26 mouse cellular contexts compared by ENCODE assay signal in genomic region chr3:147542285-147542684, GRCm38 (mm10).
A peak's percentile ranks its signal among the peaks of the same experiment; 100 is the strongest.
DNase-seq lines count a peak whose midpoint lies in the region; ATAC-seq and TF ChIP-seq lines count a peak whose summit lies in the region.
"Had no signal": no experiment of that assay in that cellular context is flagged by ENCODE, and none has a peak within 500 bp of the region (broad histone marks: within the 10 kb centered on the region; RNA-seq: fewer than 3 reads in every experiment).

No protein-coding gene starts in this region.

- H3K4me3 ChIP-seq in embryonic facial prominence, embryonic 14.5 days (ENCODE audit: low read depth, low read length) = no peak overlapping the region
- H3K4me3 ChIP-seq in embryonic facial prominence, embryonic 10.5 days = no peak overlapping the region
- H3K4me3 ChIP-seq in limb, embryonic 14.5 days (replicated peaks; ENCODE audit: low read length) = no peak overlapping the region
- H3K4me3 ChIP-seq in limb, embryonic 10.5 days = no peak overlapping the region
- H3K4me3 ChIP-seq in lung, postnatal 0 days (ENCODE audit: low read depth, low read length) = no peak overlapping the region
- H3K4me3 ChIP-seq: embryonic facial prominence, embryonic 12.5 days; erythroblast, embryonic 14.5 days; forebrain, embryonic 12.5 days; heart, embryonic 12.5 days; heart, embryonic 15.5 days; hindbrain, embryonic 10.5 days; hindbrain, embryonic 13.5 days; intestine, embryonic 15.5 days had no signal

- peak; percentile 70 for DNase-seq in embryonic facial prominence, embryonic 14.5 days (ENCODE audit: low spot score)
- no peak for DNase-seq in embryonic facial prominence, embryonic 10.5 days (ENCODE audit: low spot score)
- DNase-seq in limb, embryonic 14.5 days (ENCODE audit: low spot score) = peak; percentile 45
- DNase-seq in limb, embryonic 10.5 days (ENCODE audit: low spot score) = no peak
- peak; percentile 30 for DNase-seq in lung, postnatal 0 days (ENCODE audit: low spot score)
- no peak for DNase-seq in lung, postnatal 36 days
- no peak for DNase-seq in frontal cortex, postnatal 14 days (ENCODE audit: low spot score in 2 of 2)
- DNase-seq: adrenal gland, postnatal 10 days; adrenal gland, postnatal 36 days; cerebellum, adult 11-12 months; cerebellum, adult 9-10 months; cerebellum, postnatal 14 days; gastrocnemius, postnatal 25 days; heart, adult 18-20 months; heart, postnatal 10 days; heart, postnatal 36 days had no signal

- H3K27ac ChIP-seq in embryonic facial prominence, embryonic 14.5 days (replicated peaks; ENCODE audit: low read depth, low read length) = no peak overlapping the region
- no peak overlapping the region for H3K27ac ChIP-seq in embryonic facial prominence, embryonic 10.5 days (replicated peaks)
- no peak overlapping the region for H3K27ac ChIP-seq in limb, embryonic 14.5 days (replicated peaks; ENCODE audit: low read depth, low read length)
- no peak overlapping the region for H3K27ac ChIP-seq in limb, embryonic 10.5 days
- H3K27ac ChIP-seq in lung, postnatal 0 days (ENCODE audit: low read length) = no peak overlapping the region
- H3K27ac ChIP-seq: embryonic facial prominence, embryonic 12.5 days; forebrain, embryonic 12.5 days; heart, embryonic 15.5 days; hindbrain, embryonic 10.5 days; hindbrain, embryonic 13.5 days; intestine, embryonic 15.5 days had no signal

- peaks cover 3% of the 10 kb centered on the region; the same call in 1 of the 2 replicates for H3K4me1 ChIP-seq in embryonic facial prominence, embryonic 14.5 days (ENCODE audit: control insufficient read depth, insufficient read depth, low read length)
- no peaks in the 10 kb centered on the region for H3K4me1 ChIP-seq in embryonic facial prominence, embryonic 10.5 days
- no peaks in the 10 kb centered on the region for H3K4me1 ChIP-seq in limb, embryonic 14.5 days (ENCODE audit: control insufficient read depth, insufficient read depth, low read length)
- peaks cover 3% of the 10 kb centered on the region; the same call in 1 of the 2 replicates for H3K4me1 ChIP-seq in limb, embryonic 10.5 days
- H3K4me1 ChIP-seq in lung, postnatal 0 days (ENCODE audit: insufficient read depth, low read depth, low read length) = no peaks in the 10 kb centered on the region
- H3K4me1 ChIP-seq: embryonic facial prominence, embryonic 12.5 days; forebrain, embryonic 12.5 days; heart, embryonic 15.5 days; hindbrain, embryonic 10.5 days; hindbrain, embryonic 13.5 days; intestine, embryonic 15.5 days had no signal

- H3K9ac ChIP-seq in embryonic facial prominence, embryonic 14.5 days (ENCODE audit: low read depth, low read length) = no peak overlapping the region
- H3K9ac ChIP-seq in limb, embryonic 14.5 days (ENCODE audit: low read depth, low read length, severe bottlenecking) = no peak overlapping the region
- no peak overlapping the region for H3K9ac ChIP-seq in lung, postnatal 0 days (replicated peaks; ENCODE audit: low read depth)
- H3K9ac ChIP-seq: embryonic facial prominence, embryonic 12.5 days; forebrain, embryonic 12.5 days; heart, embryonic 12.5 days; heart, embryonic 15.5 days; hindbrain, embryonic 13.5 days; intestine, embryonic 15.5 days had no signal

- whole genome bisulfite sequencing in embryonic facial prominence, embryonic 14.5 days = 77% methylated on average over 4 of the region's 4 CpGs
- 93% methylated on average over 4 of the region's 4 CpGs for WGBS in embryonic facial prominence, embryonic 10.5 days
- WGBS in limb, embryonic 14.5 days = 78% methylated on average over 4 of the region's 4 CpGs
- 96% methylated on average over 4 of the region's 4 CpGs for WGBS in limb, embryonic 10.5 days
- WGBS in lung, postnatal 0 days = 67% methylated on average over 4 of the region's 4 CpGs

- no peak overlapping the region for H3K4me2 ChIP-seq in embryonic facial prominence, embryonic 14.5 days (ENCODE audit: low read depth, low read length)
- no peak overlapping the region for H3K4me2 ChIP-seq in limb, embryonic 14.5 days (replicated peaks; ENCODE audit: low read depth, low read length, severe bottlenecking)
- H3K4me2 ChIP-seq in lung, postnatal 0 days (replicated peaks; ENCODE audit: low read depth, low read length) = no peak overlapping the region
- H3K4me2 ChIP-seq: embryonic facial prominence, embryonic 12.5 days; forebrain, embryonic 12.5 days; heart, embryonic 12.5 days; heart, embryonic 15.5 days; hindbrain, embryonic 13.5 days; intestine, embryonic 15.5 days had no signal

- TF ChIP-seq POLR2A in limb, embryonic 14.5 days (IDR thresholded peaks at IDR 0.05; ENCODE audit: borderline replicate concordance, extremely low read depth, insufficient read depth, insufficient read length) = no peak

- no peaks in the 10 kb centered on the region for H3K36me3 ChIP-seq in embryonic facial prominence, embryonic 14.5 days (ENCODE audit: control insufficient read depth, insufficient read depth, low read length)
- H3K36me3 ChIP-seq in embryonic facial prominence, embryonic 10.5 days (replicated peaks) = no peaks in the 10 kb centered on the region
- no peaks in the 10 kb centered on the region for H3K36me3 ChIP-seq in limb, embryonic 14.5 days (ENCODE audit: control insufficient read depth, insufficient read depth, low read length)
- H3K36me3 ChIP-seq in limb, embryonic 10.5 days = no peaks in the 10 kb centered on the region
- H3K36me3 ChIP-seq in lung, postnatal 0 days (ENCODE audit: insufficient read depth, low read length) = no peaks in the 10 kb centered on the region
- H3K36me3 ChIP-seq: embryonic facial prominence, embryonic 12.5 days; forebrain, embryonic 12.5 days; heart, embryonic 12.5 days; heart, embryonic 15.5 days; hindbrain, embryonic 10.5 days; hindbrain, embryonic 13.5 days; intestine, embryonic 15.5 days had no signal

- no peaks in the 10 kb centered on the region for H3K9me3 ChIP-seq in embryonic facial prominence, embryonic 14.5 days (ENCODE audit: control insufficient read depth, low read length)
- H3K9me3 ChIP-seq in embryonic facial prominence, embryonic 10.5 days = no peaks in the 10 kb centered on the region
- H3K9me3 ChIP-seq in limb, embryonic 14.5 days (ENCODE audit: control insufficient read depth, low read length) = no peaks in the 10 kb centered on the region
- H3K9me3 ChIP-seq in limb, embryonic 10.5 days (replicated peaks) = no peaks in the 10 kb centered on the region
- H3K9me3 ChIP-seq in lung, postnatal 0 days (ENCODE audit: low read length) = no peaks in the 10 kb centered on the region
- H3K9me3 ChIP-seq: embryonic facial prominence, embryonic 12.5 days; forebrain, embryonic 12.5 days; heart, embryonic 12.5 days; heart, embryonic 15.5 days; hindbrain, embryonic 10.5 days; hindbrain, embryonic 13.5 days; intestine, embryonic 15.5 days had no signal

- ATAC-seq in embryonic facial prominence, embryonic 14.5 days (ENCODE audit: low read depth) = no peak
- ATAC-seq in limb, embryonic 14.5 days (ENCODE audit: low FRiP score, low read depth) = no peak
- ATAC-seq in lung, postnatal 0 days = no peak
- ATAC-seq: hindbrain, embryonic 16.5 days; intestine, embryonic 15.5 days; Patski had no signal

- no peaks in the 10 kb centered on the region for H3K27me3 ChIP-seq in embryonic facial prominence, embryonic 14.5 days (replicated peaks; ENCODE audit: control insufficient read depth, insufficient read depth, low read length)
- H3K27me3 ChIP-seq in embryonic facial prominence, embryonic 10.5 days (replicated peaks; ENCODE audit: low read depth, poor library complexity, severe bottlenecking) = no peaks in the 10 kb centered on the region
- no peaks in the 10 kb centered on the region for H3K27me3 ChIP-seq in limb, embryonic 14.5 days (ENCODE audit: control insufficient read depth, insufficient read depth, low read length)
- no peaks in the 10 kb centered on the region for H3K27me3 ChIP-seq in limb, embryonic 10.5 days (ENCODE audit: low read depth, poor library complexity, severe bottlenecking)
- no peaks in the 10 kb centered on the region for H3K27me3 ChIP-seq in lung, postnatal 0 days (replicated peaks; ENCODE audit: insufficient read depth, low read length)
- H3K27me3 ChIP-seq: embryonic facial prominence, embryonic 12.5 days; forebrain, embryonic 12.5 days; heart, embryonic 12.5 days; heart, embryonic 15.5 days; hindbrain, embryonic 13.5 days; intestine, embryonic 15.5 days; Patski had no signal

- TF ChIP-seq EP300 in lung, postnatal 0 days (IDR thresholded peaks at IDR 0.05) = no peak

- TF ChIP-seq CTCF in lung, postnatal 0 days (IDR thresholded peaks at IDR 0.05) = no peak

Comparison
In these comparisons a context has a peak if more than half of its experiments do, and no peak if none do; other contexts are left out.
1. DNase-seq: peak in embryonic facial prominence, embryonic 14.5 days (single experiment), limb, embryonic 14.5 days (single experiment) and lung, postnatal 0 days (single experiment); none in embryonic facial prominence, embryonic 10.5 days (single experiment), limb, embryonic 10.5 days (single experiment), lung, postnatal 36 days (single experiment) and frontal cortex, postnatal 14 days (0 of 2).